Mouse (Mus musculus): ENCODE data around the gene Mtpn. TPM values are rescaled to one million over a fixed set of nuclear protein-coding genes. Genes with fewer than 3 reads are reported as not detected.
A peak's percentile ranks its signal among the peaks of the same experiment; 100 is the strongest.

Gene Mtpn
- 100 to 1,000 TPM; 215 to 260 (median 228) TPM for total RNA-seq (2022)

DNA sequence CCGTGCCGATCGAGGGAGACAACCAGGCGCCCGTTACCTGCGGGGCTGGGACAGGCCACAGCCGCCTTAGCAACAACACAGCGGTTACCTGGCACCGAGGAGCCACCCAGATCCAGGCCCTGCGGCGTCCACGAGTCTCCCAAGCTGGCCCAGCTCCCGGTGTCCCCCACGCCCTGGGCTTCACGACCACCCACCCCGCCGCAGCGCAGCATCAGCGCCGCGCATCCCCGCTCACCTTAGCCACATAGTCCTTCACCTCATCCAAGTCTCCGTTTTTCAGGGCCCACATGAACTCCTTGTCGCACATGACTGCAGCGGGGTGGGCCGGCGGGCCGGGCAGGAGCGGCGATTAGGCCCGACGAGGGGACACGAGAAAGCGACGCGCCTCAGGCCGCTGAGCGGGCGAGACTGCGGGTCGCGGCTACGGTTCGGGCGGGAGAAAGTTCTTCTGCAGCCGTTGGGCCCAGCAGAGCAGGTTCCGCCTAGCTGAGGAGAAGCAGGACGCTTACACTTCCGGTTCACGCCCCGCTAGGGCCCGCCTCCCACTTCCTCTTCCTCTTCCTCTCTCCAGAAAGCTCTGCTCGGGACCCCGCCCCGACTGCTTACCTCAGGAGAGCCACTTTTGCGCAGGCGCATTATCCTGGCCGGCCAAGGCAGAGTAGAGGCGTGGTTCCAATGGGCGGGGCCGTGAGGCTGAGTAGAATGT lies at the start of gene Mtpn:
TSS of gene Mtpn (minus strand) at position 585 of the 706 bp plus-strand sequence.
- DNase-seq (ENCODE audit: low spot score in 2 of 2): peak; percentile 98

DNA sequence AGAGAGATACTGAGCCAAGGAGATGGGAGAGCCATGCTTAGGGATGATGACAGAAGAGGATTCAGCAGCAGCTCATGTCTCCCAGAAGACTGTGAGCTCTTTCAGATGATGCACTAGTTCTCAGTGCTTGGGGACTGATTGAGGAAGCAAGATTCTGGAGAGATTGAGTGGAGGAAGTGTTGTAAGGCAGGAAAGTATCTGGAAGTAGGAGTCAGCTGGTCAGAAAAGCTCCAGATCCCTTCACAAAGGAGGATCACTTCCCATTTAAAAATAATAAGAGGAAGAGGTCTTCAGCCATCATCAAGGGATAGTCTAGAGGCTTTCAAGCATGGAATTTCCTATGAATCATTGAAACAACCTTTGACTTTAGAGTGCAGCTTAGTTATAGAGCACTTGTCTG lies 29.0 kb upstream of the Mtpn start:
- no peak for DNase-seq (ENCODE audit: low spot score in 2 of 2)

DNA sequence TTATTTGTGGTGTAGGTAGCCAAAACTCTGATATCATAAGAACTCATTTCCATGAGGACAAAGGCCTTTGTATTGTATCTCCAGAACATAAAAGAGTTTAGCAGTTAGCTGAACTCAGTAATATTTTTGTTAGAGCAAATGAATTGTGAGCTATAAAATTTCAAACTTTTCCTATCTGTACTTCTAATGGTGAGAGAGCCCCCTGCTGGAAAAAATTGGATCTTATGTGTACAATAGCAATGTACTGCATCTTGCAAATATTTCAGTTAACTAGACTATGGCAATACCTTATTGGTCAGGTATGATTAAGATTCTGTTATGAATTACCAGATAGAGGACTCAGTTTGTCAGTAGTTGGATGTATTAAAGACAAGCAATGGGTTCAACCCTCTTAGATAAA lies 28.1 kb upstream of the Mtpn start:
- DNase-seq (ENCODE audit: low spot score in 2 of 2): peak; percentile 4 to 20

DNA sequence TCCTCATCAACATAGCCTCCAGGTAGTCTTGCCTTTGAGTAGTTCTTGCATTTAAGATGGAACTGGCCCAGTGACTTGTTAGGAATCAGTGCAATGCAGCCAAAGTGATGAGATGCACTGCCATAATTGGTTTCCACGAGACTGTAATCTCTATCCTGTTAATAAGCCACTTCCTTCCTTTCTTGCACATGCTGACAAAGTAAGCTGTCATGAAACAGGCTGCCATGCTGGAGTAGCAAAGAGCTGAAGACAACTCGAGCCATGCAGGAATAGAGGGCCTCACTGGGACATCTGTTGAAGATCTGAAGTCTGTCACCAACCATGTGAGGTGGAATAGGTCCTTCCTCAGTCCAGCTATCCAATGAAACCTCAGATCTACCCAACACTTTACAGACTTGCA lies 20.3 kb upstream of the Mtpn start:
- DNase-seq (ENCODE audit: low spot score in 2 of 2): no peak

DNA sequence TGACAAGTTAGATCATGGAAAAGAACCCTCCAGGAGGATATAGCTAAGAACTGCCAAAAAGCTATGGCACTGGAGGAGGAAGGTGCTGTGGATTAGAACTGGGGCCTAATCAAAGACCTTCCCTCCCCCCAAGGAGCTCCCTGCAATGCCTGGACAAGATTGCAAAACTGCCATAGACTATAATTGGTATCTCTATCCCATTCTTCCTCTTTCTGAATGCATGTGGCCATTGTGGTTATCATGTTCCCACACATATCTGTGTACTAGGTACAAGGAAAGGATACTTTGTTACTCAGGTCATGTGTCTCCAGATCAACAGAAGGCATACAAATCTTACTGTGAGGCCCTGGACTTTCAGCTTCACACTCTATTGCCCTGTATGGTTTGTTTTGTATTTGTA lies 4.7 kb upstream of the Mtpn start:
- no peak for DNase-seq (ENCODE audit: low spot score in 2 of 2)

DNA sequence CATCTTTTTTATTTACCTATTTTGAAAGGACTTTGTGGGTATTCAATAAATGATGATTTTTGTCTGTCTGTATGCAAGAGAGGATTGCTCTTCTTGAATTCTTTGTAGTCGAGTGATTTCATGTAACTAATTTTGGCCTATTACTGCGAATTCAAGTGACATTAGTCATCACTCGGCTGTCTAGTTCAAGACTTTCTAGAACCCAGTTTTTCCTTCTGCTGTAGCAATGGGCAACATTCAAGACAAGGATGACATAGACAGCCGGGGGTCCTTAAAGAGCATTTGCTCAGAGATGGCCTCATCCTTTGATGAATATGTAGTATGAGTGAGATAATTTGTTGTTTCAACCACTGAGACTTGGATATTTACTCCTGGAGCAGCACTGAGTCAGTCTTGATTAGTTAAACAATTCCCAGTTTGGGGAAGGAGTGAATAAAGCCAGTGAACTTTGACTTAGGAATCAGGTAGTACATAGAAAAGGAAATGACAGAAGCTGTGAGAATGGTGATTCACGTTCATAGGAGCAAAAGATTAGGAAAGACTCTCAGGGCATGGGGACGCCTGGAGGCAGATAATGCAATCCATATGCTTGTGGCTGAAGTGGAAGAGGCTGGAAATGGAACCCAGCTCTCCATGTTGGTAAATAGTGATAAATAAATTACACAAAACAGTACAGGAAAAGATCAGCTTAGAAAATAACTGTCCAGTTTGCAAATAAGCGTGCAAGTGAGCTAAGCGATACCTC lies 3.1 kb upstream of the Mtpn start:
- DNase-seq (ENCODE audit: low spot score in 2 of 2): no peak

DNA sequence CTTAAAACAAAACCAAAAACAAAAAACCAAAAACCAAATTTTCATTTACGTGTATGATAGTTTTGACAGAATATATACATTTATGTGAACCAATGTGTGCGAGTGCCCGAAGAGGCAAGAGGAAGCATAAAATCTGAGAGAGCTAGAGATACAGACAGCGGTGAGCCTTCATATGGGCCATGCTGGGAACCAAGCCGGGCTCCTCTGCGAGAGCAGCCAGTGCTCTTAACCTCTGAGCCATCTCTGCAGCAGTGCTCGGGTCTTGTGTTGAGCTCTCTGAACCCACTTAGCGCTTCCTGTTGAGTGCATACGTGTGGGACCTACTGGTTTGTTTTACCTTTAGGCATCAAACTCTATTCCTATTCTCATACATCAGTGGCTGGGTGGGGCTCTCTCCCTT lies 689 bp upstream of the Mtpn start:
- no peak for DNase-seq (ENCODE audit: low spot score in 2 of 2)

DNA sequence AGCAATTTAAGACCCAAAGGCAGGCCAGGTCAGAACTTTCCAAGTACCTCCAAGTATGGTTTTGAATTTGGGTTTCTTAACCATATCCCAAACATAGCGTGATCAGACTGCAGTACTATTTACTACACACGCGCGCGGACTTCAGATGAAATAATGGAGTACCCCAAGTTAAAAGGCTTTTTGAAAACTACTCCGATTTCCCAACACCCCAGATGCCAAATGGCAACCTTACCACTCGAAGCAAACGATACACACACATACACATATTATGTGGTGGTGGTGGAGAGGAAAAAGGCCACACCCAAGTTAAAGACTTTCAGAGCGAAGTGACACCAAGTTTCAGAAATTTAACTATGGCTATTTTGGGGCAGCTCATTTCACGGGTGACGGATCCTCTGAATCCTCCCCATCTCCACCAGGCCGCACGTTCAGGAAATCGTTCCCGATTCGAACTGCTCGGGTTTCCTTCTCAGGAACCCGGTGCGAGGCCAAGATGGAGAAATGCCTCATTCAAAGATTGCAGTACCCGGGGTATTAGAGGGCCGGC lies 858 bp downstream of the Mtpn start:
- DNase-seq (ENCODE audit: low spot score in 2 of 2): no peak

DNA sequence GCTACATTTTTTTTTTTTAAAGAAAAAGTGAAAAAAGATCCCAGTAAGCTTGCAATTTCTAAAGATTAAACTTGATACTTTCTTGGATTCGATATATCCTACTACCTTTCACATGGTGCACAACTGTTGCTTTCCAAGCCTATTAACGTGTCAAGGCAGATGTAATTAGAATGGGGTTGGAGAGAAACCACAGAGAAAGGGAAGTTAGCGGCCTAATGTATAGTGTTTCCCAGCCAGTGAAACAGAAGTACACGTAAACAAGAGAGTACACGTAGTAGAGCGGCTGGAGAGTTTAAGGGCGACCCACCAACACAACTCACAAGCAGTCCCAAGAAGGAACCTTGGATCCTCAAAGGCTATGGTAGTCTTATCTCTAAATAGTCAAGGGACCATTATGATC lies 3.7 kb downstream of the Mtpn start:
- DNase-seq (ENCODE audit: low spot score in 2 of 2): no peak

DNA sequence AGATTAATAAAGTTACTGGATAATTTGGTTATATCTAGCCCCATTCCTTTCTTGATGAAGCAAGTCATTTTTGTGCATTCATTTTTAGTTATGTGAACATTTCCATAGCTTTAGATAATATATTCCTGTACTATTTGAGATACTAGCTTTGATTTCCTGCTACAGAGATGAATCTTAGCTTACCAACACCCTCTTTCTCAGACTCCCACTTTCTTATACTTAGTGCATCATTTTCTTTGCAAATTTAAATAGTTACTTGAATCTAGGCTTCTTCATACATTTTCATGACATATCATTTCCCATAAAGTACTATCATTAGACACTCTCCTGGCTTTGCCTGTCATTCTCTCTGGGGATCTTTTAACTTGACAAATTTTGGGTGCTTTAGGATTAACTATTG lies 26.3 kb downstream of the Mtpn start:
- DNase-seq (ENCODE audit: low spot score in 2 of 2): no peak

DNA sequence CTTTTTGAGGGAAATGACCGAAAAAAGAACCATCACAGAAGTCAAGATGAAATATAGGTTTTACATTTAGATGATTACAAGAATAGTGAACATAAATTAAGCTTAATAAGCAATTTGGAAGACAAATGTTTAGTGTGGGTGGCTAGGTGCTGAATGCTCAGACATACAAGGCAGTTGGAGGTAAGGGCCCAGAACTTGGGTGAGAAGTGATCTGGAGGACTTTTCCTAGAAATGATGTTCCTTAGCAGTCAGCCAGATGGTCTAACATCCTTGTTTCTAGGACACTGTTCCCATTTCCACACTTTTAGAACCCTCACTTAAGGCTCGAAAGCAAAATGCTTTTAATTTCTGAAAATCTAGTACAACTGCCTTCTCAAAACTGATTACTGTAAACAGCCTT lies 34.9 kb downstream of the Mtpn start:
- no peak for DNase-seq (ENCODE audit: low spot score in 2 of 2)

DNA sequence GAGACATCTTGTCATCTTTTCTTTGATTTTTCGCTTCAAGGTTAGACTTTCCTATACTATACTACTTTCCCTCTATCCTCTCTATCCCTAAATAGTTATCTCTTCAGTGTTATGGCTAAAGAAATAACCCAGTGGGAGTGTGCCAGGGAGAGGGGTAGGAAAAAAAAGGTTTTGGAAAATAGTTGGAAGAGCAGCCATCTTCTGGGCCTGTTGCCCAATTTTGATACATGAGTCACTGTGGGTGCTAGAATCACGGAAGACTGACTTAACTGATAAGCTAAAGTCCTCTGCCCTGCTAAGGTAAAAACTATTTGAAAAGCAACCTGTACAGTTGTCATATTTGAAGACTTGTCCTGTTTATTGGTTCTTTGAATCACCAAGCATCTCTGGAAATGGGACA lies 36.8 kb downstream of the Mtpn start:
- DNase-seq (ENCODE audit: low spot score in 2 of 2): no peak

DNA sequence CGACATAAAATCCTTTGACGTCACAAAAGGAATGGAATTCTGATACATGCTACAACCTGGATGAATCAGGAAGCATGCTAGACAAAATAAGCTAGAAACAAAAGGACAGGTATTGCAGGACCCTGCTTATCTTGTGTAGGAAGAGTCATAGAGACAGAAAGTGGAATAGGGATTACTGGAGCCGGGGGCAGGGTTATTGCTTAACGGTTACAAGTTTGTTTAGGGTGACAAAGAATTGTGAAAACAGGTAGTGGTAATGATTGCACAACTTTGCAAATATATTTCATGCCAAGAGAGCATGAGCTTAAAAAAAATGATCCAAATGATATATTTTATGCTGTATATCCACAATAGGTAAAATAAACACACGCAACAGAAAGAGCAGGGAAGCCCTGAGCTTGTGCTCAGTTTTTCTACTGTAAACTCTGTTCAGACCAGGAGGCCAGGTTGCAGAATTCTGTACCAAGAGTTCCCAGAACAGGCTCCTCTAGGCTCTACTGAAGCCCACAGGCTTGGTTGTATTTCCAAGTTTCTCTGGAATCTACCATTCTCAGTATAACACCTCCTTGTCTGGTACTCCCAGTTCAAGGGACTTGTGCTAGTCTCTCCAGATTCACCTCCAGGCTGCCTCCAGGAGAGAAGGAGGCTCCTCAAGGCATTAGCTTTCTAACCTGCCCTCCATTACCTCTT lies 39.6 kb downstream of the Mtpn start:
- DNase-seq (ENCODE audit: low spot score in 2 of 2): no peak

DNA sequence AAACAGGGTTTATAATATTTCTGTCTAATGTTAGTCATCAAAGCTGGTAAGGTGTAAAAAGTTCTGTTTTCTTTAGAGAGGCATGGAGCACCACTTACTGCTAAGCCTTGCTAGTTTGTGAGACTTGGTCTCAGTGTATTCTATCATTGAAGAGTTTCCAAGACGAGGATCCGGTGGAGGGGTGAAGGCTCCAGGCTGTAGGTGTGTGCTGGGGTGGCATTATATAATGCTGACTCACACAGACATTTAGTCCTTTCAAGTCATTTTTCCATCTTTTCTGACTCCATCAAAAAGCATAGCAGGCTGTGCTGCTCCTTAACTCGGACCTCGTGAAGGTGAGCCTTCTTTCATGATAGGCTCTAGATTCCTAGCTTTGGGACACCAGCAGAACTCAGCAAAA lies 42.3 kb downstream of the Mtpn start:
- DNase-seq (ENCODE audit: low spot score in 2 of 2): no peak

DNA sequence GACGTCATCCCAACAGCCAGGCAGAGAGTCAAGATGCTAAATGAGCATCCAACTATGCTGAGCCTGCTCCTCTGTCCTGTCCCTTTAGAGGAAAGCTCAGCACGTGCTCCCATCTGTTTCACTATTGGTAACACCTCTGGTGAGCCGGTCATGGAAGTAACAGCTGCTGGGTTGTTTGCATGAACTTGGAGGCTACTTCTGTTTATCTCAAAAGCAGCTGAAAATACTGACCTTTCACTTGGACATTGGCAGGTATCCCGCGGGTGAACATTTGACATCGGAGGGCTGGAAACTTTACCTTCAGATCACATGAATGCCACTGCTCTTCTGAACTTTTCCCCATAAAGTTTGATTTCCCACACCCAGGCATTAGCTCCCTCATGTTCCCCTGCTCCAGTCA lies 45.8 kb downstream of the Mtpn start:
- DNase-seq (ENCODE audit: low spot score in 2 of 2): no peak

DNA sequence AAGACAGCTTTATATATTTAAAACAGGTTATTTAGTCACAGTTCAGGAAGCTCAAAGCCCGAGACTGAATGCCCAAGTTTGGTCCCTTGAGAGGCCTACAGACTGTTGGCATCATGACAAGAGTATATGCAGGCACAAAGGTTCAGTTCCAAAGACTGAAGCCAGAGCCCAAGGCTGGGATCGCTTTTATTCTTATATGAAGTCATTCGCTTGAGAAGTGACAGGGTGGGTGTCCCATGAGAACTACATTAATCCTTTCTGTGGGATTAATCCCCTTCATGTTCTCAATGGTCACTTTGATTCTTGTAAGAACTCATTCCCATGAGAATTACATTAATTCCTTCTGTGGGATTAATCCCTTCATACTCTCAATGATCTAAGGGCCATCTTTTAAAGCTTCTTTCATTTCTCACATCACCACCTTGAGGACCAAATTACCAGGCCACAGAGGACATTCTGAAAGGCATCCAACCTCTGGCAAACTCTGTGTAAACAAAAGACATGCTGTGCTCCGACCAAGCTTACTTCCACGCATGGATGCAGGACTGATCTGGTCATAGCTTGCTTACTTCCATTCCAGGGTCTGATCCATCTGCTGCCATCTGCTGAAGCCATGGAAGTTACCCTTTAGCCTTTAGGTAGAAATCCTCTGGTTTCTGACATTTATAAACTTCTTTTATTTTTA lies 59.9 kb downstream of the Mtpn start:
- DNase-seq (ENCODE audit: low spot score in 2 of 2): no peak

DNA sequence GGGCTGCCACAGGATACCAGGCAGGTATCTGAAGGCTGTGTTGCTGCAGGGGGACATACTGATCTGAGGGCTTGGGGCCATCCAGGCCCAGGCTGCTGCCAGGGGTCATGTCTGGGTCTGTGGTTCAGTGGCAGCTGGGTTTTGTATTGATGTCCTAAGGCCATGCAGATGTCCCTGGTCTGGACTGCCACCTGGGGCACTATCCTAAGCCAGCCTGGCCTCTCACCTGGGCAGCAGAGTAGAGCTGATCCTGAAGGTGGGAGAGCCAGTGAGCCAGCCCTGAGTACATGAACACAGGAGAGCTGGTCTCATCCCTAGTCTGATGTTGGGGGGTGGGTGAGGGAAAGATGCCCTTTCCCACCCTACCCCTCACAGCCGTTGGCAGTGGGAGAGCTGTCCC lies 62.9 kb downstream of the Mtpn start:
- no peak for DNase-seq (ENCODE audit: low spot score in 2 of 2)

DNA sequence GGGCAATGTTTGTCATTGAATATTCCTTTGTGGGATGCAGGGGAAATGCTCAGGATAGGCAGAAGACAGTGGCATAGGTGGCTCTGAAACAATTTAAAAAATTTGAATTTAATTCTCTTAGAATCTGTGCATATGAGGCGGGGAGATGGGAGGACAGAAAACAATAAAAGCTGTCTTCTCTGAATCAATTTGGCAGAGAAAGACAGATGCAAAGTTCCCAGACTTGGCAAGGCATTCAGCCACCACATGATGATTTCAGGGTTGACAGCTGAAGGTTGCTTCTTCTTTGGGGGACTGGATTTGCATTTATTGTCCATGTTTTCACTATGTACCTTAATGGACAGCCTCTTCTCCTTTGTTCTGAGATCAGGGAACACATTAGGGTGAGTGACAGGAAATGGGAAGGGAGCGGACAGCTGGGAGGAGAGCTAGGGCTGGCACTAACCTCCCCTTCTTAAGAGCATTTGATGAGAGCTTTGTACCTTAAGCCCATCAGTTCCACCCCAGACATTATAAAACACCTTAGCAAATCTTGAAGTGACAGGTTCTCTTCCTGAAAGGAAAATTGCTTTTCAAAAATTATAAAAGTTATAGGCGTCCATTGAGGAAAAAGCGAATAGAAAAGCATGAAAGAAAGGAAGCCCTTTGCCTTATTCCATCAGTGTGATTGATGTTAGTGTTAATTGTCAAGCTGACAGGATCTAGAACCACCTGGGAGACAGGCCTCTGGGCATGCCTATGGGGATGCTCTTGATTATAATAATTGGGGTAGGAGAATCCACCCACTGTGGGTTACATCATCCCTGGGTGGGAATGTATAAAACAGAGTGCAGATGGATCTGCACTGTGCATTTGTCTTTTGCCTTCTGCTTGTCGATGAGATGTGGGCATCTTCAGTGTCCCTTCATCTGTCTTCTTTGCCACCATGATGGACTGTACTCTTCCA lies 76.0 kb downstream of the Mtpn start:
- DNase-seq (ENCODE audit: low spot score in 2 of 2): peak; percentile 14 to 19

DNA sequence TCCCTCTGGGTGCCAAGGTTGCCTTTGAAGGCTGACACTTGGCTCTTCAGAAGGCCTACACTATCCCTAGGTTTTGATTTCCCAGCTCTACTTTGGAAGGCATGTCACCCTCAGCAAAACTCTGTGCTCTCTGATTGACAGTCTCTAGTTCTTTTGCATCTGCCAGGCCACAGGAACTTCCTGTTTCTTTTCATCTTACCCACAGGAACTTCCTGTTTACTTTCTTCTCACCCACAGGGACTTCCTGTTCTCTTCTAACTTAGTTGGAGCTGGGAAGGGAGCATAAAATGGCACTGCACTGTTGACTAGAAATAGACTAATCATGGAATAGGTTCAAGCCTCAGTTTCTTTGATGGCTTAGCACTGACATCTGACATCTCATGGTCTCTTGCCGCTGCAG lies 77.2 kb downstream of the Mtpn start:
- DNase-seq (ENCODE audit: low spot score in 2 of 2): no peak
